Mouse (Mus musculus): ENCODE measurements around the gene Aldh1a3.

The Aldh1a3 gene

GRCm38 (mm10) chr7:66416829-66417228 lies 10.5 kb downstream of the Aldh1a3 start:
- no peak for DNase-seq

- peak; percentile 58 to 68 for DNase-seq
These were observed 14.2 kb downstream of the Aldh1a3 start for GRCm38 (mm10) chr7:66413093-66413492.

GRCm38 (mm10) chr7:66409433-66409832 lies 17.9 kb downstream of the Aldh1a3 start:
- DNase-seq, result peak; percentile 54 to 78

- DNase-seq, result no peak
These were observed 20.3 kb downstream of the Aldh1a3 start for GRCm38 (mm10) chr7:66406971-66407370.

GRCm38 (mm10) chr7:66405951-66406721 lies 21.2 kb downstream of the Aldh1a3 start:
- DNase-seq, result no peak

GRCm38 (mm10) chr7:66405541-66405940 lies 21.8 kb downstream of the Aldh1a3 start:
- no peak for DNase-seq

GRCm38 (mm10) chr7:66404802-66405201 lies 22.5 kb downstream of the Aldh1a3 start:
- DNase-seq, result no peak

GRCm38 (mm10) chr7:66404141-66404540 lies 23.2 kb downstream of the Aldh1a3 start:
- DNase-seq, result peak in 1 of 2 experiments; percentile 27

GRCm38 (mm10) chr7:66402876-66403275 lies 24.4 kb downstream of the Aldh1a3 start:
- no peak for DNase-seq

GRCm38 (mm10) chr7:66401605-66402004 lies 25.7 kb downstream of the Aldh1a3 start:
- no peak for DNase-seq

- DNase-seq, result no peak
These were observed 30.0 kb downstream of the Aldh1a3 start for GRCm38 (mm10) chr7:66397288-66397687.

- peak; percentile 69 to 79 for DNase-seq
These were observed 38.4 kb downstream of the Aldh1a3 start for GRCm38 (mm10) chr7:66388621-66389532.

GRCm38 (mm10) chr7:66387813-66388521 lies 39.4 kb downstream of the Aldh1a3 start, which contains the start of gene Lrrk1:
Lrrk1 (minus strand) TSS chr7:66388350.
- DNase-seq, result peak in 1 of 2 experiments; percentile 26

GRCm38 (mm10) chr7:66387419-66387812 lies 39.9 kb downstream of the Aldh1a3 start:
- no peak for DNase-seq

GRCm38 (mm10) chr7:66386411-66386810 lies 40.9 kb downstream of the Aldh1a3 start:
- DNase-seq, result no peak

- DNase-seq, result no peak
These were observed 41.5 kb downstream of the Aldh1a3 start for GRCm38 (mm10) chr7:66385826-66386225.

GRCm38 (mm10) chr7:66384891-66385290 lies 42.4 kb downstream of the Aldh1a3 start:
- no peak for DNase-seq

- DNase-seq, result no peak
These were observed 43.1 kb downstream of the Aldh1a3 start for GRCm38 (mm10) chr7:66384213-66384612.

- no peak for DNase-seq
These were observed 50.8 kb downstream of the Aldh1a3 start for GRCm38 (mm10) chr7:66376560-66376959.

GRCm38 (mm10) chr7:66375736-66376135 lies 51.6 kb downstream of the Aldh1a3 start:
- no peak for DNase-seq

GRCm38 (mm10) chr7:66373391-66373790 lies 53.9 kb downstream of the Aldh1a3 start:
- no peak for DNase-seq

- no peak for DNase-seq
These were observed 56.3 kb downstream of the Aldh1a3 start for GRCm38 (mm10) chr7:66370970-66371369.

GRCm38 (mm10) chr7:66369934-66370445 lies 57.3 kb downstream of the Aldh1a3 start:
- no peak for DNase-seq
